Mouse (Mus musculus) G1E (cell line): ENCODE results near the gene Arcn1. TPM values are rescaled to one million over a fixed set of nuclear protein-coding genes. Genes with fewer than 3 reads are reported as not detected.

Source experiments
- ATAC-seq: 2 replicates; pipeline ENCODE4 v1.8.0; 2016; ENCODE audit warnings: mild to moderate bottlenecking; ENCODE audit not compliant: insufficient number of reproducible peaks, poor library complexity, low FRiP score, severe bottlenecking; ENCODE audit errors: extremely low read depth
- DNase-seq: peaks from one replicate; pipeline ENCODE4 v3.0.0; 2012; ENCODE audit warnings: low spot score
- H3K27me3 ChIP-seq: 2 replicates; pipeline ENCODE4 v1.6.1; 2012; ENCODE audit warnings: mild to moderate bottlenecking, low read length, inconsistent platforms; ENCODE audit not compliant: insufficient read depth
- H3K36me3 ChIP-seq: replicated peaks from 2 replicates; pipeline ENCODE3; 2012; ENCODE audit warnings: mild to moderate bottlenecking, inconsistent platforms
- H3K4me1 ChIP-seq: 2 replicates; pipeline ENCODE4 v1.6.1; 2012; ENCODE audit warnings: low read depth, low read length, inconsistent platforms, mixed read lengths; ENCODE audit not compliant: insufficient read depth
- H3K4me3 ChIP-seq: 2 replicates; pipeline ENCODE4 v1.5.1; 2012; ENCODE audit warnings: low read depth, mild to moderate bottlenecking, inconsistent platforms, low read length, moderate library complexity, mixed read lengths
- H3K9me3 ChIP-seq: replicated peaks from 2 replicates; pipeline ENCODE4 v1.6.1; 2012; ENCODE audit warnings: inconsistent platforms
- CTCF ChIP-seq: IDR thresholded peaks from 2 replicates; pipeline ENCODE4 v1.5.1; 2012; ENCODE audit warnings: low read depth, low read length, inconsistent platforms, mixed read lengths
- GATA1 ChIP-seq: IDR thresholded peaks from 2 replicates; pipeline ENCODE4 v1.6.1; 2012; ENCODE audit warnings: borderline replicate concordance, low read length, inconsistent platforms, mixed read lengths
- GATA2 ChIP-seq: IDR thresholded peaks from 2 replicates; pipeline ENCODE4 v1.6.1; 2012; ENCODE audit warnings: low read depth, low read length, inconsistent platforms, borderline replicate concordance
- POLR2AphosphoS5 ChIP-seq: IDR thresholded peaks from 2 replicates; pipeline ENCODE4 v1.6.1; 2012; ENCODE audit warnings: low read depth, low read length, inconsistent platforms; ENCODE audit not compliant: insufficient replicate concordance
- TAL1 ChIP-seq: conservative IDR thresholded peaks from 2 replicates; pipeline ENCODE4 v1.6.1; 2012; ENCODE audit warnings: low read depth, low read length, inconsistent platforms, mixed read lengths
- polyA plus RNA-seq: library from polyadenylated mRNA; stranded (reverse); fragments of >175 nt; gene quantifications from 2 replicates; pipeline ENCODE4 v1.2.3, GENCODE M21; 2012
- total RNA-seq, 2 experiments: library from RNA; stranded (forward) in 1 of 2; stranded (reverse) in 1 of 2; fragments of 200-1000 nt in 1 of 2; fragments of >200 nt in 1 of 2; fragmentation: Nextera tagmentation in 1 of 2; gene quantifications; 2 replicates each; pipeline ENCODE4 v1.2.3; 2014 to 2017

Arcn1 gene
- total and polyA plus RNA-seq, 3 experiments: 16.7 to 239 (median 134) TPM

- ATAC-seq (peak; percentile 65; the same call in 1 of the 2 replicates), DNase-seq (peak; percentile 73)
- Histone ChIP-seq H3K9me3 (no peaks in the 10 kb centered on the region), H3K27me3 (peaks cover 79% of the 10 kb centered on the region), H3K36me3 (no peaks in the 10 kb centered on the region), H3K4me1 (peaks cover 65% of the 10 kb centered on the region), H3K4me3 (peak overlapping the region; percentile 68)
- TF ChIP-seq TAL1: no peak
- no peak for TF ChIP-seq GATA1
- no peak for TF ChIP-seq POLR2AphosphoS5
- no peak for TF ChIP-seq GATA2
- TF ChIP-seq CTCF: no peak
Observed at GRCm38 (mm10) chr9:44721154-44721876, 46.3 kb downstream of the Arcn1 start.

GRCm38 (mm10) chr9:44720358-44721153 lies 47.1 kb downstream of the Arcn1 start:
- no peak for DNase-seq
- peaks cover 81% of the 10 kb centered on the region for H3K27me3 ChIP-seq

GRCm38 (mm10) chr9:44719632-44720357 lies 47.9 kb downstream of the Arcn1 start:
- Histone ChIP-seq H3K27me3 (peaks cover 80% of the 10 kb centered on the region), H3K9me3 (no peaks in the 10 kb centered on the region), H3K4me3 (no peak overlapping the region), H3K4me1 (peaks cover 64% of the 10 kb centered on the region), H3K36me3 (peaks cover 7% of the 10 kb centered on the region)
- ATAC-seq: no peak
- TF ChIP-seq GATA2 (no peak), GATA1 (no peak), POLR2AphosphoS5 (no peak)
- DNase-seq: no peak

More at GRCm38 (mm10) chr9:44720358-44721153, 47.1 kb downstream of the Arcn1 start:
- Histone ChIP-seq H3K36me3 (peaks cover 2% of the 10 kb centered on the region), H3K4me1 (peaks cover 64% of the 10 kb centered on the region), H3K9me3 (no peaks in the 10 kb centered on the region), H3K4me3 (peak overlapping the region; percentile 68)
- no peak for ATAC-seq
- TF ChIP-seq GATA2 (no peak), GATA1 (no peak), CTCF (no peak), POLR2AphosphoS5 (no peak), TAL1 (no peak)

GRCm38 (mm10) chr9:44718937-44719631 lies 48.6 kb downstream of the Arcn1 start:
- DNase-seq: no peak
- Histone ChIP-seq H3K27me3 (peaks cover 73% of the 10 kb centered on the region), H3K4me3 (no peak overlapping the region), H3K36me3 (peaks cover 7% of the 10 kb centered on the region), H3K4me1 (peaks cover 64% of the 10 kb centered on the region), H3K9me3 (no peaks in the 10 kb centered on the region)
- TF ChIP-seq GATA1 (no peak), POLR2AphosphoS5 (no peak), TAL1 (no peak), GATA2 (no peak)
- no peak for ATAC-seq

- no peak for TF ChIP-seq TAL1
- no peak for TF ChIP-seq GATA1
- no peak for TF ChIP-seq POLR2AphosphoS5
- TF ChIP-seq GATA2: no peak
- no peak for TF ChIP-seq CTCF
- ATAC-seq (no peak), DNase-seq (no peak)
- peaks cover 67% of the 10 kb centered on the region for H3K27me3 ChIP-seq
- no peaks in the 10 kb centered on the region for H3K9me3 ChIP-seq
- peak overlapping the region; percentile 20; the same call in 1 of the 2 replicates for H3K4me3 ChIP-seq
- peaks cover 56% of the 10 kb centered on the region for H3K4me1 ChIP-seq
- H3K36me3 ChIP-seq: peaks cover 7% of the 10 kb centered on the region
Observed at GRCm38 (mm10) chr9:44717822-44718242, 49.8 kb downstream of the Arcn1 start.
